Mouse (Mus musculus): ENCODE results near the gene Il27ra.

DNA sequence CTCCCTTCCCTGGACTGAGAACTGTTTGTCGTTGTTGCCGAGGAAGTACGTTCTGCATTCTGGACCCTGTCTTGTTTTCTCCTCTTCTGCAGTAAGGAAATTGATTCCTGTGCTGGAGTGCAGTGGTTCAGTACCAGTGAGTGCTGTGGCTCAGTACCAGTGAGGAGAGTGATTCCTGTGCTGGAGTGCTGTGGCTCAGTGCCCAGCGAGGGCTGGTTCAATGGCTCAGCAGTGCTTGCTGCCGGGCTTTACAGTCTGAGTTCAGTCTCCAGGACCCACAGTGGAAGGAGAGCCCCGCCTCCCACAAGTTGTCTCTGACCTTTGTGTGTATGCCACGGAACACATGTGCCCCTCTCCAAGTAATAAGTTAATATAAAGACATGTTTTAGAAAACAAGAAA lies 44.8 kb upstream of the Il27ra start:
- TF ChIP-seq TAL1 (IDR thresholded peaks at IDR 0.05; ENCODE audit: low read length) (no peak), GATA1 (IDR thresholded peaks at IDR 0.05; ENCODE audit: low read length) (no peak)
